Mouse (Mus musculus) c-Kit-positive CD71-positive TER-119-negative erythroid progenitor cells, embryonic 14.5 days (primary cell): ENCODE results near the gene Adat2.

Source experiments
- DNase-seq: peaks from one replicate; pipeline ENCODE4 v3.0.0-alpha.2; 2013; ENCODE audit warnings: low read depth

The Adat2 gene

GRCm38 (mm10) chr10:13596073-13596472, 43.4 kb downstream of the Adat2 start:
- DNase-seq, result no peak

- no peak for DNase-seq
Measured at GRCm38 (mm10) chr10:13596866-13597265, 44.2 kb downstream of the Adat2 start.

GRCm38 (mm10) chr10:13597491-13597890, 44.8 kb downstream of the Adat2 start:
- DNase-seq, result no peak

DNA sequence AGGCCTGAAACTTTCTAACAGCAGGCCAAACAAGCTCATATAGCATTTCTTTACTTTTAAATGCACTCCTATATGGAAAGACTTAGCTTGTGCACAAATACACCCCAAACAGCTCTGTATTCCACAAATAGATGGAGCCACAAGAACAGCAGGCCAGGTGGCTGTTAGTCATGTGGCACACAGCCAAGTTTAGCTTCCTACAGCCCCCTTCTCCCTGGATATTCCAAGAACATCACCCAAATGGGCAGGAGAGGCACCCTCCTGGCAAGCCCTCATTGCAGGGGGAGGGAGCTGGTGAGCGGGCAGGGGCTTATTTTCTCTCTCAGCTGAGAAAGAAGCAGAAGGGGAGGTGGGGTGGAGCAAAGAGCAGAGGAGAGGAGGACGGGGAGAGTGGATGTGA, 48.2 kb downstream of the Adat2 start:
- DNase-seq, result no peak
